Mouse (Mus musculus) MEL (cell line): Measurements from ENCODE around the gene Rps24. TPM values are rescaled to one million over a fixed set of nuclear protein-coding genes. Genes with fewer than 3 reads are reported as not detected.
"Not testable (repeated sequence)": the region's sequence is repeated elsewhere in the genome, so short reads cannot be mapped to it uniquely, and the experiment has no call there.

Experiments used
- DNase-seq: peaks from one replicate; pipeline ENCODE4 v3.0.0; 2011; ENCODE audit warnings: low read depth, low spot score
- H3K27ac ChIP-seq: 2 replicates; pipeline ENCODE4 v1.5.1; 2012; ENCODE audit warnings: low read depth, mild to moderate bottlenecking, control low read depth, low read length, moderate library complexity; ENCODE audit not compliant: control insufficient read depth
- H3K27me3 ChIP-seq, 2 experiments: fragments of 150-350 bp in 1 of 2; sonication (generic) in 1 of 2; 2 replicates each; pipeline ENCODE4 v1.6.1; 2012; ENCODE audit warnings: low read length in 2 of 2, mild to moderate bottlenecking in 2 of 2, improper control_type of control experiment in 1 of 2, moderate library complexity in 1 of 2; ENCODE audit not compliant: insufficient read depth in 2 of 2, control insufficient read depth in 1 of 2
- H3K36me3 ChIP-seq, 2 experiments: 2 replicates each; pipeline ENCODE4 v1.6.1; 2012 to 2014; ENCODE audit warnings: low read length in 2 of 2, improper control_type of control experiment in 1 of 2, inconsistent platforms in 1 of 2, mild to moderate bottlenecking in 1 of 2; ENCODE audit not compliant: insufficient read depth in 2 of 2, control insufficient read depth in 1 of 2
- H3K4me1 ChIP-seq, 2 experiments: fragments of 150-350 bp in 1 of 2; sonication (generic) in 1 of 2; 2 replicates each; pipeline ENCODE4 v1.6.1; 2012; ENCODE audit warnings: low read length in 2 of 2, improper control_type of control experiment in 1 of 2, mild to moderate bottlenecking in 1 of 2; ENCODE audit not compliant: insufficient read depth in 2 of 2, control insufficient read depth in 1 of 2
- H3K4me3 ChIP-seq, 2 experiments: fragments of 150-350 bp in 1 of 2; sonication (generic) in 1 of 2; 2 replicates each; pipeline ENCODE4 v1.5.1; 2012; ENCODE audit warnings: low read depth in 2 of 2, low read length in 2 of 2, mild to moderate bottlenecking in 2 of 2, moderate library complexity in 2 of 2, control low read depth in 1 of 2, improper control_type of control experiment in 1 of 2; ENCODE audit not compliant: control insufficient read depth in 1 of 2, insufficient read depth in 1 of 2
- H3K79me2 ChIP-seq: 2 replicates; pipeline ENCODE4 v1.6.1; 2012; ENCODE audit warnings: mild to moderate bottlenecking, low read length, moderate library complexity; ENCODE audit not compliant: control insufficient read depth, poor library complexity, insufficient read depth
- H3K9ac ChIP-seq: 2 replicates; pipeline ENCODE4 v1.6.1; 2012; ENCODE audit warnings: low read depth, mild to moderate bottlenecking, control low read depth, low read length, moderate library complexity; ENCODE audit not compliant: control insufficient read depth, poor library complexity, severe bottlenecking
- H3K9me3 ChIP-seq: fragments of 150-350 bp; sonication (generic); replicated peaks from 2 replicates; pipeline ENCODE4 v1.6.1; 2012; ENCODE audit warnings: mild to moderate bottlenecking, low read length, improper control_type of control experiment, moderate library complexity; ENCODE audit not compliant: insufficient read depth
- CHD1 ChIP-seq: IDR thresholded peaks from 2 replicates; pipeline ENCODE4 v1.6.1; 2012; ENCODE audit warnings: low read depth, mild to moderate bottlenecking, inconsistent platforms, low read length, improper control_type of control experiment
- CHD2 ChIP-seq: IDR thresholded peaks from 2 replicates; pipeline ENCODE4 v1.6.1; 2011; ENCODE audit warnings: low read length, improper control_type of control experiment
- ELF1 ChIP-seq: IDR thresholded peaks from 2 replicates; pipeline ENCODE4 v1.6.1; 2014; ENCODE audit warnings: low read depth, mild to moderate bottlenecking, inconsistent platforms, low read length, improper control_type of control experiment, moderate library complexity
- EP300 ChIP-seq, 2 experiments: IDR thresholded peaks; 2 replicates each; pipeline ENCODE4 v1.6.1; 2011; ENCODE audit warnings: improper control_type of control experiment in 2 of 2, low read length in 2 of 2, low read depth in 1 of 2, mild to moderate bottlenecking in 1 of 2
- GABPA ChIP-seq: IDR thresholded peaks from 2 replicates; pipeline ENCODE4 v1.6.1; 2012; ENCODE audit warnings: low read depth, mild to moderate bottlenecking, inconsistent platforms, low read length, improper control_type of control experiment, moderate library complexity
- HCFC1 ChIP-seq: IDR thresholded peaks from 2 replicates; pipeline ENCODE4 v1.6.1; 2012; ENCODE audit warnings: low read depth, mild to moderate bottlenecking, inconsistent platforms, low read length, improper control_type of control experiment, moderate library complexity
- JUND ChIP-seq: IDR thresholded peaks from 2 replicates; pipeline ENCODE4 v1.6.1; 2011; ENCODE audit warnings: low read depth, mild to moderate bottlenecking, improper control_type of control experiment, low read length
- KAT2A ChIP-seq: conservative IDR thresholded peaks from 2 replicates; pipeline ENCODE4 v1.6.1; 2012; ENCODE audit warnings: low read depth, low read length, improper control_type of control experiment, inconsistent platforms
- MAFK ChIP-seq: IDR thresholded peaks from 2 replicates; pipeline ENCODE4 v1.6.1; 2011; ENCODE audit warnings: low read depth, mild to moderate bottlenecking, low read length, improper control_type of control experiment, borderline replicate concordance
- MAX ChIP-seq: IDR thresholded peaks from 2 replicates; pipeline ENCODE4 v1.6.1; 2011; ENCODE audit warnings: low read length, improper control_type of control experiment
- MAZ ChIP-seq: IDR thresholded peaks from 2 replicates; pipeline ENCODE4 v1.6.1; 2012; ENCODE audit warnings: low read depth, mild to moderate bottlenecking, inconsistent platforms, low read length, improper control_type of control experiment
- MXI1 ChIP-seq: IDR thresholded peaks from 2 replicates; pipeline ENCODE4 v1.6.1; 2011; ENCODE audit warnings: mild to moderate bottlenecking, low read depth, low read length, improper control_type of control experiment
- MYC ChIP-seq: IDR thresholded peaks from 2 replicates; pipeline ENCODE4 v1.6.1; 2011; ENCODE audit warnings: low read depth, mild to moderate bottlenecking, low read length, improper control_type of control experiment, moderate library complexity
- NELFE ChIP-seq: IDR thresholded peaks from 2 replicates; pipeline ENCODE4 v1.6.1; 2011; ENCODE audit warnings: low read depth, low read length, improper control_type of control experiment
- NRF1 ChIP-seq: IDR thresholded peaks from 2 replicates; pipeline ENCODE4 v1.6.1; 2014; ENCODE audit warnings: low read depth, mild to moderate bottlenecking, inconsistent platforms, low read length, improper control_type of control experiment, moderate library complexity; ENCODE audit not compliant: poor library complexity, insufficient read depth, severe bottlenecking
- POLR2A ChIP-seq, 2 experiments: IDR thresholded peaks; 2 replicates each; pipeline ENCODE4 v1.6.1; 2011 to 2012; ENCODE audit warnings: low read length in 2 of 2, mild to moderate bottlenecking in 2 of 2, control low read depth in 1 of 2, improper control_type of control experiment in 1 of 2, low read depth in 1 of 2, moderate library complexity in 1 of 2; ENCODE audit not compliant: control insufficient read depth in 1 of 2, insufficient read depth in 1 of 2, poor library complexity in 1 of 2
- POLR2AphosphoS2 ChIP-seq: IDR thresholded peaks from 2 replicates; pipeline ENCODE4 v1.6.1; 2011; ENCODE audit warnings: low read length, improper control_type of control experiment
- POLR2AphosphoS5 ChIP-seq: IDR thresholded peaks from 2 replicates; pipeline ENCODE4 v1.6.1; 2012; ENCODE audit warnings: low read depth, borderline replicate concordance, mild to moderate bottlenecking, inconsistent platforms, low read length, moderate library complexity, mixed read lengths
- RCOR1 ChIP-seq: IDR thresholded peaks from 2 replicates; pipeline ENCODE4 v1.6.1; 2012; ENCODE audit warnings: low read depth, mild to moderate bottlenecking, inconsistent platforms, low read length, improper control_type of control experiment
- TBP ChIP-seq: IDR thresholded peaks from 2 replicates; pipeline ENCODE4 v1.8.0; 2011; ENCODE audit warnings: low read depth, low read length, improper control_type of control experiment
- TCF12 ChIP-seq: IDR thresholded peaks from 2 replicates; pipeline ENCODE4 v1.6.1; 2014; ENCODE audit warnings: low read depth, mild to moderate bottlenecking, inconsistent platforms, low read length, improper control_type of control experiment, moderate library complexity
- USF1 ChIP-seq: IDR thresholded peaks from 2 replicates; pipeline ENCODE4 v1.6.1; 2014; ENCODE audit warnings: low read depth, mild to moderate bottlenecking, inconsistent platforms, low read length, improper control_type of control experiment, moderate library complexity
- ZMIZ1 ChIP-seq: IDR thresholded peaks from 2 replicates; pipeline ENCODE4 v1.6.1; 2012; ENCODE audit warnings: low read depth, mild to moderate bottlenecking, inconsistent platforms, low read length, improper control_type of control experiment, moderate library complexity
- polyA plus RNA-seq, 2 experiments: library from polyadenylated mRNA; stranded (reverse) in 1 of 2; unstranded in 1 of 2; fragments of >175 nt in 1 of 2; fragments of >200 nt in 1 of 2; gene quantifications; 2 replicates each; pipeline versions ENCODE4 v1.2.1 to v1.2.4; 2012; ENCODE audit warnings: low replicate concordance in 2 of 2, low read depth in 1 of 2; ENCODE audit not compliant: insufficient read length in 2 of 2, insufficient read depth in 1 of 2, missing spikeins in 1 of 2
- total RNA-seq: library from RNA; depleted of rRNA; stranded (reverse); fragments of 300-350 nt; gene quantifications from 2 replicates; pipeline ENCODE4 v1.2.3, GENCODE M21; 2012

The Rps24 gene
- total and polyA plus RNA-seq, 3 experiments = 2,687 to 2,914 TPM; not detected in 1

GRCm38 (mm10) chr14:24486241-24486767 lies 621 bp upstream of the Rps24 start:
- Histone ChIP-seq H3K27me3 (no peaks in the 10 kb centered on the region), H3K9me3 (no peaks in the 10 kb centered on the region), H3K4me3 (peak overlapping the region; percentile 52 to 80), H3K4me1 (peaks cover 2 to 17% of the 10 kb centered on the region in 2 experiments; a peak in 3 of 4 replicates), H3K9ac (peak overlapping the region; percentile 85), H3K79me2 (peaks cover 26% of the 10 kb centered on the region), H3K27ac (no peak overlapping the region), H3K36me3 (peaks cover 3 to 9% of the 10 kb centered on the region in 2 experiments; a peak in 3 of 4 replicates)
- TF ChIP-seq MYC = no peak
- no peak for TF ChIP-seq EP300 (IDR thresholded peaks at IDR 0.05; ENCODE audit: low read depth in 1 of 2, low read length in 2 of 2)
- TF ChIP-seq MAX = no peak
- TF ChIP-seq TBP = no peak
- no peak for TF ChIP-seq MAFK
- no peak for TF ChIP-seq GABPA
- peak; percentile 22 for DNase-seq

- TF ChIP-seq KAT2A = 0 out of 2 replicates have a peak, but pooled peaks have one; percentile 0
- Histone ChIP-seq H3K27ac (peak overlapping the region; percentile 59), H3K4me1 (peaks cover 2 to 22% of the 10 kb centered on the region in 2 experiments; a peak in 3 of 4 replicates), H3K79me2 (peaks cover 58% of the 10 kb centered on the region), H3K9ac (peak overlapping the region; percentile 65), H3K36me3 (peaks cover 22% of the 10 kb centered on the region in 2 experiments)
- not testable (repeated sequence) for H3K27me3 ChIP-seq, H3K4me3 ChIP-seq, H3K9me3 ChIP-seq
- peak; percentile 16 for DNase-seq
Observed at GRCm38 (mm10) chr14:24489772-24490171, 2.8 kb downstream of the Rps24 start.

- peaks cover 29 to 31% of the 10 kb centered on the region in 2 experiments for H3K36me3 ChIP-seq
- peaks cover 57% of the 10 kb centered on the region for H3K79me2 ChIP-seq
- peak overlapping the region; percentile 100 for H3K9ac ChIP-seq
- peak; percentile 92 for TF ChIP-seq MYC
- TF ChIP-seq CHD2 = no peak
- TF ChIP-seq POLR2AphosphoS2 = peak; percentile 96
- TF ChIP-seq MAX = peak; percentile 83
- no peak for TF ChIP-seq RCOR1
- TF ChIP-seq POLR2A (IDR thresholded peaks at IDR 0.05; ENCODE audit: control insufficient read depth in 1 of 2, insufficient read depth in 1 of 2, low read depth in 1 of 2, low read length in 2 of 2, poor library complexity in 1 of 2) = peak; percentile 88 to 98
- no peak for TF ChIP-seq ELF1
- TF ChIP-seq TBP = peak; percentile 97
- TF ChIP-seq USF1 = no peak
- TF ChIP-seq CHD1 = no peak; the same call in 1 of the 2 replicates
- peak; percentile 60 for TF ChIP-seq MXI1
- TF ChIP-seq HCFC1 = peak; percentile 86
- TF ChIP-seq JUND = no peak
- no peak for TF ChIP-seq NRF1
- TF ChIP-seq NELFE = peak; percentile 97
- TF ChIP-seq TCF12 = peak; percentile 70
- peak; percentile 17; the same call in 1 of the 2 replicates for TF ChIP-seq POLR2AphosphoS5
- no peak for TF ChIP-seq MAZ
- TF ChIP-seq EP300 (IDR thresholded peaks at IDR 0.05; ENCODE audit: low read depth in 1 of 2, low read length in 2 of 2) = no peak
- TF ChIP-seq ZMIZ1 = peak; percentile 88
- no peaks in the 10 kb centered on the region for H3K9me3 ChIP-seq
- H3K4me3 ChIP-seq = peak overlapping the region; percentile 87 to 97
- peak overlapping the region; percentile 66 for H3K27ac ChIP-seq
- H3K27me3 ChIP-seq = no peaks in the 10 kb centered on the region
- peaks cover 2 to 23% of the 10 kb centered on the region in 2 experiments; a peak in 3 of 4 replicates for H3K4me1 ChIP-seq
- peak; percentile 94 for DNase-seq
Observed at GRCm38 (mm10) chr14:24490468-24491265, 3.7 kb downstream of the Rps24 start.
